Mouse (Mus musculus) liver, embryonic 16.5 days (tissue): ENCODE results near the gene Gm49378. TPM values are rescaled to one million over a fixed set of nuclear protein-coding genes. Genes with fewer than 3 reads are reported as not detected.

ENCODE experiments used
- ATAC-seq: fragments of 200-750 bp; cut with Nextera tagmentation; 2 replicates; pipeline ENCODE4 v1.8.0; 2017; ENCODE audit warnings: low read depth, mild to moderate bottlenecking, moderate number of reproducible peaks, moderate library complexity
- H3K27ac ChIP-seq: fragments of 300-500 bp; sonication (generic); 2 replicates; pipeline ENCODE4 v1.5.1; 2014; ENCODE audit warnings: mild to moderate bottlenecking, low read length
- H3K27me3 ChIP-seq: fragments of 300-500 bp; sonication (generic); 2 replicates; pipeline ENCODE4 v1.6.1; 2014; ENCODE audit warnings: low read depth, low read length, mixed read lengths; ENCODE audit not compliant: control insufficient read depth, insufficient read depth
- H3K36me3 ChIP-seq: fragments of 300-500 bp; sonication (generic); 2 replicates; pipeline ENCODE4 v1.6.1; 2014; ENCODE audit warnings: mild to moderate bottlenecking; ENCODE audit not compliant: control insufficient read depth, insufficient read depth
- H3K4me1 ChIP-seq: fragments of 300-500 bp; sonication (generic); 2 replicates; pipeline ENCODE4 v1.6.1; 2014; ENCODE audit warnings: low read depth, low read length, mixed read lengths; ENCODE audit not compliant: control insufficient read depth
- H3K4me2 ChIP-seq: fragments of 300-500 bp; sonication (generic); 2 replicates; pipeline ENCODE4 v1.6.1; 2014; ENCODE audit warnings: low read depth, low read length, mixed read lengths
- H3K4me3 ChIP-seq: fragments of 300-500 bp; sonication (generic); 2 replicates; pipeline ENCODE4 v1.5.1; 2014; ENCODE audit warnings: low read depth, mild to moderate bottlenecking, low read length
- H3K9ac ChIP-seq: fragments of 300-500 bp; sonication (generic); 2 replicates; pipeline ENCODE4 v1.6.1; 2014; ENCODE audit warnings: low read depth, low read length
- H3K9me3 ChIP-seq: fragments of 300-500 bp; sonication (generic); replicated peaks from 2 replicates; pipeline ENCODE4 v1.6.1; 2016; ENCODE audit warnings: low read length; ENCODE audit not compliant: control insufficient read depth
- WGBS: fragments of 180-500 bp; shearing (Covaris S2); extraction: QIAGEN DNeasy Blood & Tissue Kit; methylation state at CpG from one replicate; pipeline ENCODE4 v1.1.7; 2014; ENCODE audit not compliant: insufficient replicate concordance; 5-methylcytosine and 5-hydroxymethylcytosine counted together
- polyA plus RNA-seq: library from polyadenylated mRNA; unstranded; fragments of >200 nt; fragmentation: Nextera tagmentation; extraction: Ambion mirVana; gene quantifications from 2 replicates; pipeline ENCODE4 v1.2.1, GENCODE M21; 2015

Gm49378 gene
- polyA plus RNA-seq, 1 experiment from 2014 or later = 0.71 TPM

DNA sequence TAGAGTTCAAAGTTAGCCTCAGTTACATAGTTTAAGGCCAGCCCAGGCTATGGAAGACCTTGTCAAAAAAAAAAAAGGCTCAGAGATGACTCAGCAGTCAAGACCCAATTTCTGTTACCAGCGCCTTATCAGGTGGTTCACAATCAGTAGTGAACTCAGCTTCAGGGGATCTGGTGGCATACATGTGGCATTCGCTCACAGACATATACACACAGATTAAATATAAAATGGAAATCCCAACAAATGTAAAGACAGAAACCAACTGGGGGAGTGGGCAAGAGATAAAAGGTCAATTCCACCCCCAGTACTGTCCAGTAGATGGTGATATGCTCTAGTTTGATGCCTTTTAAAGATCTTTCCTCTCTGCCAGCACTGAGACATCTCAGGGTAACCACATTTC, 51.5 kb downstream of the Gm49378 start:
- 41% methylated on average over 2 of the region's 2 CpGs for WGBS
- H3K4me3 ChIP-seq = no peak overlapping the region

DNA sequence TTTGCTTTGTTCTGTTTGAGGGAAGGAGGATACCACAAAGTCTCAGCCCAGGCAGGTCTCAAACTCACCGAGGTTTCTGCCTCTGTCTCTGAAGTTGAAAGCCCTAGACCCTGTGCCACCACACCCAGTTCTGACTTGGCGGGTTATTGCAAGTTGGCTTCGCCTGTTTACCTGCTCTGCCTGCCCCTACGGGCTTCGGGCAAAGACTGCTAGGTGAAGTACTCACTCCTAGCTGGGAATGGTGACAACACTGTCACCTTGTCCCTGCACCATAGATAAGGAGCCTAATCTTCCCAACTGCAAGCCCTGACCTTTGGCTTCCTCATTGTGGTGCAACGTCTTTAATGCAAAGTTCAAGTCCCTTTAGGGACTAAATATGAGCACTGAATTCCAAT, 52.1 kb downstream of the Gm49378 start:
- Histone ChIP-seq H3K4me2 (peak overlapping the region; percentile 94), H3K9ac (peak overlapping the region; percentile 82), H3K27me3 (no peaks in the 10 kb centered on the region), H3K27ac (peak overlapping the region; percentile 98), H3K36me3 (peaks cover 2% of the 10 kb centered on the region; the same call in 1 of the 2 replicates), H3K4me1 (peaks cover 49% of the 10 kb centered on the region), H3K9me3 (no peaks in the 10 kb centered on the region), H3K4me3 (peak overlapping the region; percentile 82)
- peak; percentile 65 for ATAC-seq
- WGBS = 6% methylated on average over 6 of the region's 6 CpGs

More for the DNA sequence above, 51.5 kb downstream of the Gm49378 start:
- Histone ChIP-seq H3K27me3 (no peaks in the 10 kb centered on the region), H3K9ac (peak overlapping the region; percentile 82; the same call in 1 of the 2 replicates), H3K27ac (peak overlapping the region; percentile 98), H3K36me3 (no peaks in the 10 kb centered on the region; the same call in 1 of the 2 replicates), H3K4me2 (peak overlapping the region; percentile 94), H3K4me1 (peaks cover 49% of the 10 kb centered on the region), H3K9me3 (no peaks in the 10 kb centered on the region)
- peak; percentile 37 for ATAC-seq

DNA sequence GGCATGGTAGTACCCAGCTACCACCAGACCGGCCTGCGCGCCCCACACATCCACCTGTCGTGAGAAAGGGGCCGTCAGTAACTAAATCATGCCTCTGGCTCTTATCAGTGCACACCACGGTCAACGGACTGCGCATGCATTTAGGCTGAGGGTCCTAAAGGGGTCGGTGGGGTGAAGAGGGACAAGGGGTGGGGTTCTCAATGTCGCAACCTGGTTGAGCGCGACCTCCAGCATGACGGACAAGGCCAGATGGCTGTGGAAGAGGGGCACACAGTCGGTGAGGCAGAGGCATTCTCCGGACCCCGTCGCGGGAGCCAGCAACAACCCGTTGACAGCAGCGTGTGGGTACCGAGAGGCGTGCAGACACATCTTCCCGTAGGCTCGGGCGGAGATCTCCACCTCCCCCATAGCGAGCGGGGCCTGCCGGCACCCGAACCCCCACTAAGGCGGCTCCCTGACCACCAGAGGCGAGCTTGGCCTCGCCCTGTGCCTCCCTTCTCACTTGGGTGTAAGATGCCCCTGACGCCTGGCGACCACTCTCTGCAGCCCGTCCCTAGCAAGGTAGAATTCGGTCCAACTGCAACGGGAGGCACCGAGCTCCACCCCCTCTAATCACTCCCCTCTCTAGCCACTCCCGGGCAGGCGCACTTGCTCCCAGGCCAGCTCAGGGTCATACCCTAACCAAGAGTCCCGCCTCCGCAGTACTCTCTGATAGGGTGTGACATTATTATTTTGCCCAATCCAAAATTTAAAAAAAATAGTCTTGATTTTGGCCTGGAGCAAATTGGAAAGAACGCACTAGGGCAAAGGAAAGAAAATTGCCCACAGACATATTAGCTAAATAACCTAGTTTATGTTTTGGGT, 52.8 kb downstream of the Gm49378 start, which contains the start of gene Emc9:
Gene Emc9 (minus strand): TSS at position 601 of the 864 bp plus-strand sequence.
- Histone ChIP-seq H3K27ac (peak within 1 kb of the TSS; percentile 98), H3K27me3 (no peaks in the 10 kb centered on the region), H3K9me3 (no peaks in the 10 kb centered on the region), H3K4me3 (peak within 1 kb of the TSS; percentile 82), H3K4me2 (peak within 1 kb of the TSS; percentile 94), H3K4me1 (peaks cover 43% of the 10 kb centered on the region), H3K9ac (peak within 1 kb of the TSS; percentile 82), H3K36me3 (peaks cover 3% of the 10 kb centered on the region; the same call in 1 of the 2 replicates)
- WGBS = 2% methylated on average over 43 of the region's 43 CpGs
- ATAC-seq = peak; percentile 96

DNA sequence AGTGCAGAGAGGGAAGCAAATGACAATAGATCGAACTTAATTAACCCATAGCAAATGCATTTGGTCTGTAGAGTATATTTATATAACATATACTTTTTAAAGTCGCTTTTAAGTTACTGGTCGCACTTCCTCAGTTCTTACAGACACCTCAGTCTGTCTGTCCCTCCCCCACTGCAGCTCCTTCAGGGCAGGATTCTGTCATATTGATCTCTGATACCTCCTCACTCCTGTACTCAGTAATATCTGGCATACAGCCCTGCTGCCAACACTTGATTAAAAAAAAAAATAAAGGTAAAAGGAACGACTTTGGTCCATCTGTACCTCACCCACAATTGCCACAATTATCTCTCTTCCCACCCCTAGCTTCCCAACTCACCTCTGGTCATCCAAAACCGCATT, 53.4 kb downstream of the Gm49378 start:
- peak overlapping the region; percentile 82 for H3K9ac ChIP-seq
- H3K27ac ChIP-seq = peak overlapping the region; percentile 98
- peak overlapping the region; percentile 94 for H3K4me2 ChIP-seq
- H3K9me3 ChIP-seq = no peaks in the 10 kb centered on the region
- H3K4me3 ChIP-seq = peak overlapping the region; percentile 82
- H3K36me3 ChIP-seq = peaks cover 3% of the 10 kb centered on the region; the same call in 1 of the 2 replicates
- H3K4me1 ChIP-seq = peaks cover 42% of the 10 kb centered on the region
- no peak for ATAC-seq
- WGBS = 20% methylated on average over 5 of the region's 5 CpGs
- H3K27me3 ChIP-seq = no peaks in the 10 kb centered on the region

DNA sequence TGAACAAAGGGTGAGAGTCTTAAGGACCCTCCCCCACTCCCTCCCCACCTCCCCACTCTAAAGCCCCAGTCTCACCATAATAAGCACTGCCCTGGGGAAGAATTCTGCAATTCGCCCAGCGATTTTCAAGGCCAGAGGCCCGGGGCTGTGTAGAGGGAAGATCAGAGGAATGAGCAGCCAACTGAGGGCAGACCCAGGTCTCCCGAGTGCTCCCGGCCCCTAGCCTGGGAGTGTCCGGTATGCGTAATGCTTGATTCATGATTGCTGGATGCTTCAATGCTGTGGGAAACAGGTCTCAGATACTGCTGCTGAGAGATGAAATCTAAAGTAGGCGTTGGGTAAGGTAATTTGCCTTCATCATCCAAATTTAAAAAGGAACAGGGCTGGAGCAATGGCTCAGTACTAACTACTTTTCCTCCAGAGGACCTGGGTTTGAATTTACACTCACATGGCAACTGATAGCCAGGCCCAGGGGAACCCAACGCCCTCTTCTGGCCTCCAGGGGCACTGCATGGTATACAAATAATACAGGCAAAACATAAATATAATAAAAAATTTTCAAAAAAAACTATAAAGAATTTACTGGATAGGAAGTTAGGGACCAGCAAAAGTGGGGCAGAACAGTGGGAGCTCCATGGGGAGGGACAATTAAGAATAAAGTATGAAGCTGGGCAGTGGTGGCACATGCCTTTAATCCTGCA, 55.6 kb downstream of the Gm49378 start:
- peaks cover 57% of the 10 kb centered on the region for H3K4me1 ChIP-seq

DNA sequence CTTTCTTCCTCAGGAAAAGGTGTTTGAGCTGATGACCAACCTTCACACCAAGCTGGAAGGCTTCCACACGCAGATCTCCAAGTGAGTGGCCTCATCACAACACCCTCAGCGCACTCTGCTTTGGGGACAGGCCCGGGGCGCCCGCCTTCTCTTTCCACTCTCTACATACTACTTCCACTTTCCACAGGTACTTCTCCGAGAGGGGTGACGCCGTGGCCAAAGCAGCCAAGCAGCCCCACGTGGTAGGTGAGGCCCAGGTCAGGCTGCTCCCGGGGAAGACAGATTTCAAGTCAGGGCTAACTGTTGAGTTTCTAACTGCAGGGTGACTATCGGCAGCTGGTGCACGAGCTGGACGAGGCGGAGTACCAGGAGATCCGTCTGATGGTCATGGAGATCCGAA, 57.0 kb downstream of the Gm49378 start:
- no peak for ATAC-seq
- Histone ChIP-seq H3K4me3 (no peak overlapping the region), H3K9ac (no peak overlapping the region), H3K4me1 (peaks cover 46% of the 10 kb centered on the region), H3K4me2 (no peak overlapping the region), H3K27ac (no peak overlapping the region), H3K27me3 (no peaks in the 10 kb centered on the region), H3K36me3 (0 out of 2 replicates have a peak, but pooled peaks cover 3% of the 10 kb centered on the region), H3K9me3 (no peaks in the 10 kb centered on the region)
- WGBS = 88% methylated on average over 16 of the region's 16 CpGs

More for the DNA sequence above, 55.6 kb downstream of the Gm49378 start:
- 76% methylated on average over 9 of the region's 9 CpGs for WGBS
- no peak overlapping the region for H3K9ac ChIP-seq
- no peaks in the 10 kb centered on the region for H3K27me3 ChIP-seq
- H3K9me3 ChIP-seq = no peaks in the 10 kb centered on the region
- H3K4me3 ChIP-seq = no peak overlapping the region
- no peak overlapping the region for H3K4me2 ChIP-seq
- H3K36me3 ChIP-seq = 0 out of 2 replicates have a peak, but pooled peaks cover 3% of the 10 kb centered on the region
- no peak overlapping the region for H3K27ac ChIP-seq
- no peak for ATAC-seq

DNA sequence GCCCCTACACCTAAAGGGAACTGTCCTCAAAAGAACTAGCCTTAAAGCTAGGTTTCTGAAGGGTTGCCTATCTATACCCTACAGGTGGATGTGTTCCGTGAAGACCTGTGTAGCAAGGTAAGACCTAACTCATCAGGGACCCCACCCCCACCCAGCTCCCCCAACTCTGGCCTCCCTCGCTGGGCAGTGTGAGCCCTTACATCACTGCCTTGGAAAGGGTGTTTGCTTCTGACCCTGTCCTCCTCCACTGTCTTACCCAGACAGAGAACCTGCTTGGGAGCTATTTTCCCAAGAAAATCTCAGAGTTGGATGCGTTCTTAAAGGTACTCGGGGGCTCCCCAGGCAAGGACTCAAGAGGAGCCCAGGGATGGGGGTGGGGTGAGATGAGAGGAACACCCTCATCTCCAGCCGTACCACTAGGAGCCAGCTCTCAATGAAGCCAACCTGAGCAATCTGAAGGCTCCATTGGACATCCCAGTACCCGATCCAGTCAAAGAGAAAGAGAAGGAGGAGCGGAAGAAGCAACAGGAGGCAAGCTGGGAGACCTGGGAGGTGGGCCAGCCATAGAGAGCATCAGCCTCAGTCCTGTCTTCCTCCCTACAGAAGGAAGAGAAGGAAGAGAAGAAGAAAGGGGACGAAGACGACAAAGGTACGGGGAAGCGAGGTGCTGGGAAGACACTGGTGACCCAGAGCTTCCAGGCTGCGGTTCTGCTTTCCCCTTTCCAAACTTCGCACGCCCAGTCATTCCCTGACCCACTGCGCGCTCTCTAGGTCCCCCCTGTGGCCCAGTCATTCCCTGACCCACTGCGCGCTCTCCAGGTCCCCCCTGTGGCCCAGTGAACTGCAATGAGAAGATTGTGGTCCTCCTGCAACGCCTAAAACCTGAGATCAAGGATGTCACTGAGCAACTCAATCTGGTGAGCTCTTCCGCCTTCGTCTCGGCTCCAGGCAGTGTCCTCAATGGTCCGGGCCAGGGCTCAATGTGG, 57.9 kb downstream of the Gm49378 start:
- peak overlapping the region; percentile 26; the same call in 1 of the 2 replicates for H3K27ac ChIP-seq

More for the DNA sequence above, 57.9 kb downstream of the Gm49378 start:
- Histone ChIP-seq H3K27me3 (no peaks in the 10 kb centered on the region), H3K4me2 (peak overlapping the region; percentile 80; the same call in 1 of the 2 replicates), H3K36me3 (0 out of 2 replicates have a peak, but pooled peaks cover 3% of the 10 kb centered on the region), H3K4me3 (no peak overlapping the region), H3K9ac (no peak overlapping the region; the same call in 1 of the 2 replicates), H3K9me3 (no peaks in the 10 kb centered on the region), H3K4me1 (peaks cover 41% of the 10 kb centered on the region)
- ATAC-seq = no peak
- 83% methylated on average over 23 of the region's 23 CpGs for WGBS
